Mouse (Mus musculus) brain, embryonic 14.5 days (tissue): ENCODE measurements around the gene Trmt1. TPM values are rescaled to one million over a fixed set of nuclear protein-coding genes. Genes with fewer than 3 reads are reported as not detected.

ENCODE experiments used
- DNase-seq: peaks from one replicate; pipeline ENCODE4 v3.0.0-alpha.2; 2011; ENCODE audit warnings: low read depth
- CTCF ChIP-seq: fragments of 200-500 bp; IDR thresholded peaks from 2 replicates; pipeline ENCODE4 v1.5.1; 2012; ENCODE audit warnings: inconsistent platforms, mild to moderate bottlenecking, moderate library complexity, borderline replicate concordance; ENCODE audit not compliant: insufficient read depth, insufficient read length; ENCODE audit errors: extremely low read depth
- POLR2A ChIP-seq: fragments of 200-500 bp; IDR thresholded peaks from 2 replicates; pipeline ENCODE4 v1.6.1; 2012; ENCODE audit warnings: mild to moderate bottlenecking, inconsistent platforms, borderline replicate concordance; ENCODE audit not compliant: poor library complexity, insufficient read depth, insufficient read length, severe bottlenecking; ENCODE audit errors: extremely low read depth
- polyA plus RNA-seq: library from polyadenylated mRNA; depleted of rRNA; stranded (reverse); fragments of >200 nt; gene quantifications from 2 replicates; pipeline ENCODE4 v1.2.3, GENCODE M21; 2012

Gene Trmt1
- polyA plus RNA-seq, 1 experiment: 113 TPM

DNA sequence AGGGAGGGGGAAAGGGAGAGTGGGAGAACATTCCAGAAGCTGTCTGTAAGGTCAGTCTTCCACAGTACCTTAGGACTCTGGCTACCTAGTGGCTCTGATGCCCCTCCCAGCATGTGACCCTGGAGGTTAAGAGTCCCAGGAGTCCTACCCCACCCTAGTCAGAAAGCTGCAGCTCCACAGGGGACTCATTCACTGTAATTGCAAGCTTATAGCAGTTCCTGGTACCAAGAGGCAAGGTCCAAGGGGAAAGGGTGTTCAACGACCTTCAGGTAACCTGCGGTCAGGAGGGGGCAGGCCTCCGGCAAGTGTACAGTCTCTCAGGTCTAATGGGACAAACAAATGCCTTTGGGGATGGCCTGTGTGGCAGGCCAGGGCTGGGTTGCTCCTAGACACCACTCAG lies 35.9 kb upstream of the Trmt1 start:
- no peak for DNase-seq
- no peak for TF ChIP-seq CTCF
- TF ChIP-seq POLR2A: no peak

DNA sequence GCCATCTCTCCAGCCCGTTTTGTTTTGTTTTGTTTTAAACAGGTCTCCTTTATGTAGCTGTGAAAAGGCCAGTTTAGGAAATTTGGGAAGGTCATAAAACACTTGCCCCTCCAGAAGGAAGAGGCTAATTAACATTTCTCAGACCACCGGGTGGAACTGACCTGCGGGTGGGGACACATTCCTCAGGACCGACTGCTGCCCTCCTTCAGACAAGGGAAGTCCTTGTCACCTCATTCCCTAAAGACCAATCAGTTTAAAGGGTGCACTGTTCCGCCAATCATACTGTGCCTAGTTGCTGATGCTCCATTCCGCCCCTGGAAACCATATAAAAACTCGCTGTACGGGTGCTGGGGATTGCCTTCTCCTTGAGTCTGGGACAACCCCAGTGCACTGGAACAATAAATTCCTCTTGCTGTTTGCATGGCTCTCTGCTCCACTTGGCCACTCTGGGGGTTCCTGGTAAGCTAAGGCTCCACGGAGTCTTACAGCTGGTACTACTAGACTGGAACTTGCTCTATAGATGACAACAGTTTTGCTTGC lies 32.9 kb upstream of the Trmt1 start:
- TF ChIP-seq CTCF: no peak
- TF ChIP-seq POLR2A: no peak
- DNase-seq: no peak

DNA sequence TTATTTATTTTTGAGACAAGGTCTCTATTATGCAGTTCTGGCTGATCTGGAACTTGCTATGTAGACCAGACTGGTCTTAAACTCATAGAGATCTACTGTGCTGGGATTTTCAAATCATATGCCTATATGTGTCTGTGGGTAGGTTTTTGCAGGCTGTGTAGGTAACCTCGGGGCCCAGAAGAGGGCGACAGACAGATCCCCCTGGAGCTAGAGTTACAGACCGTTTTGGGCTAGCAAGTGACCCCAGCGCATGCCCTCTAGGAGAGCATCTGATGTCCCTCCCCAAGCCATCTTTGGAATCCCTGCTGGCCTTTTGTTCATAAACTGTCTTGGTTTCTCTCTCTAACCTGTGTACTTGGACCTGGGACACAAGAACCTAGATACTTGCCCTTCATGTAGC lies 31.5 kb upstream of the Trmt1 start:
- TF ChIP-seq POLR2A: no peak
- TF ChIP-seq CTCF: peak; percentile 23; the same call in 1 of the 2 replicates
- no peak for DNase-seq

DNA sequence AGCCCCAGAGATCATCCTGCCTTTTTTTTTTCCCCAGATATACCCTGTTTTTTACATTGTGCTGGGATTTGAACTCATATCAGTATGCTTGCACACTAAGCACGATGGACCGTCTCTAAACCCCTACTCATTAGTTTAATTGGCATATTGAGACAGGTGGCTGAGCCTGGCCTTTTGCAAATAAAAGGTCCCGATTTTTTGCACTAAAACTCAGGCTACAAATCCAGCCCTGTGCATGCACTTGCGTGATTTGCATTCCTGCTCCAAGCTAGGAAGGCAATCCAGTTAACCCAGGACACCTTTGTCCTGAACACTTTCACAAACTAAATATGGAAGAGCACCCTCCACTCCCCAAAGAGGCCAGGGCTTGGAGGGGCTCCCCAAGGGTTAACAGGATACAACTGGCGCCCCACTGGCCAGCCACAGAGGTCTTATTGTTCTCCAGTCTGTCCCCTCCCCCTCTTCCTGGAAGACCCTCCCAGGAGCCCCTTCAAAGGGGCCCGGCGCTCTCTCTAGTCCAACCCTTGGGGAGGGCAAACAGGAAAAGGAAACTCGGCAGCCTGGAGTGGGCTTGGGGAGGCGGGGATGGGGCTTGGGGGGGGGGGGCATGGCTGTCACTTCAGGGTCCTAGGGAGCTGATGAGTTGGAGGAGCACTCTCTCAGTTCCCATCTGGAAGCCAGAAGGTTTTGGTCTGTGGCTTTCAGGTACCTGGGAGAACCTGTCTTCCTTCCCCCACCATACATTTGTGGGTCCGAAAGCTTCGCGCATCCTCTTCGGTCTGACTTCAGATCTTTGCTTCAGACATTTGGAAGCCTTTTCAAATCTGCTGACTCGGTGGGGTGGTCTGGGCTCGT lies 30.5 kb upstream of the Trmt1 start:
- TF ChIP-seq CTCF (no peak), POLR2A (no peak)
- DNase-seq: peak; percentile 86

DNA sequence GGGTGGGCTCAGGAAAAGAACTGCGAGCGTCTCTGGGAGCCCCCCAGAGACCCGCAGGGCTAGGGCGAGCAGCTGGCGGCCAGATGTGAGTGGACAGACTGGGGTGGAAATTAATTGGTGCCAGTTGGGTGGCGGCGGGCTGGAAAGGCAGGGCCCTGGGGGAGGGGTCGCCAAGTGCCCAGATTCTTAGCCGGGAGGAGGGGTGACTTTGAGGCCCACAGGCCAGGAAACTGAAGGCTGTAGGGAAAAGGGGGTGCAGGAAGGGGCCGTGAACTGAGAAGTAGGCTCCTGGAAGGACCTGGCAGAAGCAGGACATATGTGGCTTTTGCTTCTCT lies 29.9 kb upstream of the Trmt1 start:
- peak; percentile 34 for DNase-seq

DNA sequence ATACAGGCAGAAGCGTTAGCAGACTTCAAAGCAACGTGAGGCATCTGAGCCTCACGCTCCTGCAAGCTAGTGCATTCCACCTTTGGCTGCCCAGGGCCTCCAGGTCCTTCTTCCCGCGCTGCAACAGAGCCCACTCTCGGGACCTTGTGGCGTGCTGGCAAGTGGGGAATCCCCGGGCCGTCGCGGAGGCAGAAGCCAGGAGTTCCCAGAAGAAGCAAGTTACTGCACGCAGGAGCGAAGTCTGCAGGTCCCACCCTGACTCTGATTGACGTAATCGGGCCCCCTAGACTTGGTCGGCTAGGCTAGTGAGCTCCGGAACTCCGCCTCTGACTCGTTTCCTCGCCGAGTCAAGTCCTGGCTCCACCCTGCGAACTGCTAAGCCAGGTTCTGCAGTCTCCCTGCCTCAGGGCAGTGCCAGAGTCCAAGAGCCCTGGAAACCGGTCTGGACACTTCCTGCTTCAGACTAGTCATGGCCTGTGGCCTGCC lies 29.4 kb upstream of the Trmt1 start:
- TF ChIP-seq POLR2A: no peak
- no peak for TF ChIP-seq CTCF

More for the DNA sequence above, 29.9 kb upstream of the Trmt1 start:
- no peak for TF ChIP-seq POLR2A
- TF ChIP-seq CTCF: no peak

GRCm38 (mm10) chr8:84657203-84657602 lies 28.9 kb upstream of the Trmt1 start:
- no peak for DNase-seq
- TF ChIP-seq POLR2A (no peak), CTCF (no peak)

More for the DNA sequence above, 29.4 kb upstream of the Trmt1 start:
- peak; percentile 60 for DNase-seq

GRCm38 (mm10) chr8:84657680-84658079 lies 28.4 kb upstream of the Trmt1 start:
- DNase-seq: no peak
- TF ChIP-seq CTCF (no peak), POLR2A (no peak)

DNA sequence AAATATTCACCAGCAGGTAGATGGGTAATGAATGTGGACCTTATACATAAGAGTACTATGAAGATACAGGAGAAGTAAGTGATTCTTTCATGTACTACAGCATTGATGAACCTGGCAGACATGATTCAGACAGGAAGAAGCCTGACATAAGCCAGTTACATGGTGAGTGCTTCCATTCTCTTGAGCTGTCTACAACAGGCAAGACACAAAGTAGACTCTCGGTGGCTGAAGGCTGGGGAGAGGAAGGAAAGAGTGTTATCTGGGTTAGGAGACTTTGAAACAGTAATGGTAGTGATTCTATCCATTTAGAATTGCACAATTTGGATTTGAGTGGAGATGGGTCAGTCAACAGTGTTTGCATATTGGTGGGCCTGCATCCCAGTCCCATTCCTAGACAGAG lies 27.2 kb upstream of the Trmt1 start:
- TF ChIP-seq CTCF (no peak), POLR2A (no peak)

DNA sequence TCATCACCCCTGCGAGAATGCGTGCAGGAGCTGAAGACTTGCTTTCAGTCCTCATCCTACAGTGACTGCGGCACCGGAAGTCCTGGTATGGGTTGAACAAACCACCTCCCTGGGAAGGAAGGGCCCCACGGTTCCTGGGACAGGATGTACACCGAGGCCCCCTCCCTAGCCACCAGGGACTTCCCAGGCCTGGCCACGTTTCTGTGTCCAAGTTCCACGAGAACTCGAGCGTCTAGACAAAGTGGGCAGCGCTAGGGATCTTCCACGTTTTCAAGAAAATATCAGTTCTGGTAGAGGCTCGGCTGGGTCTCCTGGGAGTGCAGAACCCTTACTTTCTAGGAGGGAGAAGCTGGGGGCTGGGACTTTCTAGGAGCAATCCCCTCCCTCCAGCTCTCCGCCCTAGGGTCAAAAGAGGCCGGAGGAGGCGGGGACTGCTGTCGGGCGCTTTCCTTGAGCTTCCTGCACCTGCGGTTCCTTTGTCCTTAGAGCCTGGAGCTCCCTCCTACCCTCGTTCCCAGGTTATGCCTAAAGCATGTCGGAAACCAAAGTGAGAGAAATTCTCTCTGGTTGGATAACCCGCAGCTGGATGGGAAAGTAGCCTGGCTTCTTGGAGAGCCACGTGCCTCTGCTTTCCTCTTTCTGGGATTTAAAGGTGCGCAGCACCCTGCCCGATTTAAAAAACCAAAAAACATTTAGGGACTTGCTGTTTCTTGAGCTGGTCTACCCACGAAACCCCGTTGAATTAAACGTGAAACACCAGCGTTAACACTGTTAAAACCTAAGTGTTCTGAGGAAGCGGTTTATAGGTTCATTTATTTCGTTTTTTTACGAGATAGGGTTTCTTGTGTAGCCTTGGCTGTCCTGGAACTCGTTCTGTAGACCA lies 25.9 kb upstream of the Trmt1 start:
- TF ChIP-seq POLR2A (no peak), CTCF (no peak)
- peak; percentile 50 for DNase-seq

More for the DNA sequence above, 27.2 kb upstream of the Trmt1 start:
- no peak for DNase-seq

DNA sequence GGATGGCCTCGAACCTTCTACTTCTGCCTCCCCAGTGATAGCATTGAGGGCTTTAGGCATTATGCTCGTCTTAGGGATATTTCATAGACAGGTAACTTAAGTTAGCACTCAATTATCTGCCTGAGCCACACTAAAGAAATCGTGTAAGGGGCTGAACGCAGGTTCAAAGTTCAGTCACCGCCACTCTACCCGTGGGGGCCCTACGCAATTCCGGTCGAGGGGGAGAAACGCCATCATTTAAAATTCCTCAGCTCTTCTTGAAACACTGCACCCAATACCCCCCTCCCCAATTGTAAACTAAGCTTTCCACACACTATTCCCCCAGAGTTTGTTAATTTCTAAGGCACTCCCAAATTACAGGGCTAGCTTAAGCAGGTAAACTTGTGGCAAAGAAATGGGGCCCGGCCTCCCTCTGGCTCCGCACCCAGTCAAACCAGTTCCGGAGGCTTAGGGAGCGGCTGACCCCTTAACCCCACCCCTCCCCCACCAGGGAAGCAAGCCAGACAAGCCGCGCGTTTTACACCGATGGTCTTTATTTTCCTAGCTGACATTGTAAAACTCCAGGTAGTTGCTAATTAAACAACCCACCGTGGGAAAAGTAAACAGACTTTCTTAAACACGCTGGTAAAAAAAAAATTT lies 25.2 kb upstream of the Trmt1 start:
- no peak for TF ChIP-seq CTCF
- peak; percentile 23 for DNase-seq

DNA sequence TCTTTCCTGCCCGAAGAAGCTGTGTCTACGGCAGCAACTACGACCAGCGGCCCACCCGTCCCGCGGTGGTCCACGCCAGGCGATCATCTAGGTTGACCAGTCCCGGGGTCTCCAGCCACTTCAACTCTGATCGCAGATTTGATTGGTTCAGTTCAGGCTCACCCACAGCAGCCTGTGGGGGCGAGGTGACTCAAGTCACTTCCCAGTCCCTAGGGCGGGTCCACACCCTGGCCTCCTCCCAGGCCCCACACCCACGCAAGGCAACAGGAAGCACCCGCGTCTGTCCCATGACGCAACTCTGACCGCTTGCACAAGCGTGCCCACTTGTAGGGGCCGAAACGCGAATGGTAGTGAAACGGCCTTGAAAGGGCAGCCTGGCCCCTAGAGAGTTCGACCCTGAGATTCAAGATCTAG lies 24.6 kb upstream of the Trmt1 start:
- DNase-seq: peak; percentile 53
- TF ChIP-seq POLR2A (no peak), CTCF (no peak)
